Mouse (Mus musculus): ENCODE measurements around the gene Nme7. TPM values are rescaled to one million over a fixed set of nuclear protein-coding genes. Genes with fewer than 3 reads are reported as not detected.
A peak's percentile ranks its signal among the peaks of the same experiment; 100 is the strongest.

Nme7 gene
- polyA plus RNA-seq (2015; fragmentation: Nextera tagmentation; extraction: Ambion mirVana), result 21.4 and 22.7 TPM in 2 replicates

DNA sequence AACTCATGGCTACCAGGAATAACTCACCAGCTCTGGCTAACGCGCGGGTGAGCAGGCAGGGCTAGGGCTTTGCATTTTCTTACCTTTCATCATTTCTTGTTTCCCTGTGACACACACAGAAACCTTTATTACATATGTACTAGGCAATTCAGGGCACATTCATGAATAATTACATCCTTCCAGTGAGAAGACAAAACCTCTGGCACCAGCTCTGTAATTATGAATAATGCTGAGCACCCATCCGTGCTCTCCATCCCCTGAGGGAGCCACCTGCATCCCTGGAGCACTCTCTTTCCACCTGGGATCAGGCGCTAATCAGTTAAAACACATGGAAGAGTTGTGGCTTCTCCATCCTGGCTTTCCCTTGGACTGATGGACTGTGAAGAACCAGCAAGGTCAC, at the start of gene Nme7:
Nme7 (plus strand) TSS at position 301 of the 400 bp plus-strand sequence.
- Histone ChIP-seq H3K27me3 (replicated peaks) (no peaks in the 10 kb centered on the region), H3K27ac (replicated peaks) (no peak within 1 kb of the TSS), H3K36me3 (peaks cover 57% of the 10 kb centered on the region), H3K9ac (no peak within 1 kb of the TSS; the same call in 1 of the 2 replicates), H3K4me1 (peaks cover 19% of the 10 kb centered on the region), H3K4me3 (no peak within 1 kb of the TSS), H3K4me2 (no peak within 1 kb of the TSS), H3K9me3 (no peaks in the 10 kb centered on the region)
- WGBS, result 89% methylated on average over 5 of the region's 5 CpGs
- ATAC-seq (ENCODE audit: extremely low read depth, insufficient number of reproducible peaks, low FRiP score, low TSS enrichment), result no peak

DNA sequence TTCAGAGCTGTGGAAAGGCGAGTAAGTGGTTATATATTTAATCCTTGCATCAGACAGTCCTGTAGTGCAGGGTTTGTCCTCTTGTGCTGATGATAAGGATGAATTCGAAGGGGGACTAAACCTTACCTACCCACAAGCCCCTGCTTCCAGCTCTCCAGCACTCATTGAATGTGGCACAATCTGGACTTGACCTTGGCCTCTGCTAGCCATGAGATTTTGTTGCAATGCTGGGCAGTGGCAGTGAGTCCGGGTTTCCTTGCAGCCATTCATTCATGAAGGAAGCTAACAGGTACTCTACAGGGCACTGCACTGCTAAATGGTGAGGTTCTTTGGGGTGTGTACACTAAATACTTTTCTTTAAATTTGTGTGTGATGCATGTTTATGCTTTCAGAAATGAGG, 49.1 kb upstream of the Nme7 start:
- Histone ChIP-seq H3K9me3 (no peaks in the 10 kb centered on the region), H3K36me3 (peaks cover 18% of the 10 kb centered on the region), H3K4me3 (no peak overlapping the region), H3K27me3 (replicated peaks) (no peaks in the 10 kb centered on the region), H3K4me2 (no peak overlapping the region), H3K27ac (replicated peaks) (no peak overlapping the region), H3K4me1 (peaks cover 32% of the 10 kb centered on the region), H3K9ac (no peak overlapping the region)
- ATAC-seq (ENCODE audit: extremely low read depth, insufficient number of reproducible peaks, low FRiP score, low TSS enrichment), result no peak
- WGBS, result 55% methylated on average over 3 of the region's 3 CpGs

DNA sequence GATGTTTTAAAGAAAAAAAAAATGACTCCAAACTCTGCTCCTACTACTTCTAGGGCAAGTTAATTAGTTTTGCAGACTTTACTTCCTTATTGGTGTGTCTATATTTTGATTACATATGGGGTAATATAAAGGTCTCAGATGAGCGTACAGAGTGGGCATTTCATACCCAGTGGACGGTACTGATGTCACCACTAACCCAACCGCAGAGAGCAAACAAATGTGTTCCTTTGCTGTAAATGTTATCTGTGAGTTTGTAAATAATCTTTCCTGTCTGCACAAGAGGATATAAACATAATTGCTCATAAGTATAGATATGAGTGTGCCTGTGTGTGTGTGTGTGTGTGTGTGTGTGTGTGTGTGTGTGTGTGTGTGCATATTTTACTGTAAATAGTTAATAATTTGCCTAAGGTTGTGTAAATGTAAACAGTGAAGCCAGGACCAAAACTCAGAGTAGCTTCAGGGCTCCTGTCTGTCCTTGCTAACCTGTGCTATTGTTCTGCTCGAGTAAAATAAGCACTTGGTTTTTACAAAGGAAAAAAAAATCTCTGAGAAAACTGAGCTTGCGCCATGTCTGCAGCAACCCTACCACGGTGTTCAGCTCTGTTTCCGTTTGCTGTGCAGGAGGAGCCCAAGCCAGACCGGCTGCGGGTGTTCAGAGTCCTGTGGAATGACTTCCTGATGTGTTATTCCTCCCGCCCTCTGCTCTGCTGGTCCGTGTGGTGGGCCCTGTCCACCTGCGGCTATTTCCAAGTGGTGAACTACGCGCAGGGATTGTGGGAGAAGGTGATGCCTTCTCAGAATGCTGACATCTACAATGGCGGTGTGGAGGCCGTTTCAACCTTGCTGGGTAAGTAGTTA, 43.5 kb upstream of the Nme7 start:
- Histone ChIP-seq H3K9ac (no peak overlapping the region), H3K9me3 (no peaks in the 10 kb centered on the region), H3K4me1 (peaks cover 7% of the 10 kb centered on the region; the same call in 1 of the 2 replicates), H3K27me3 (replicated peaks) (no peaks in the 10 kb centered on the region), H3K4me2 (no peak overlapping the region), H3K27ac (replicated peaks) (no peak overlapping the region), H3K4me3 (no peak overlapping the region), H3K36me3 (peaks cover 60% of the 10 kb centered on the region)
- 83% methylated on average over 16 of the region's 16 CpGs for WGBS
- ATAC-seq (ENCODE audit: extremely low read depth, insufficient number of reproducible peaks, low FRiP score, low TSS enrichment), result no peak

DNA sequence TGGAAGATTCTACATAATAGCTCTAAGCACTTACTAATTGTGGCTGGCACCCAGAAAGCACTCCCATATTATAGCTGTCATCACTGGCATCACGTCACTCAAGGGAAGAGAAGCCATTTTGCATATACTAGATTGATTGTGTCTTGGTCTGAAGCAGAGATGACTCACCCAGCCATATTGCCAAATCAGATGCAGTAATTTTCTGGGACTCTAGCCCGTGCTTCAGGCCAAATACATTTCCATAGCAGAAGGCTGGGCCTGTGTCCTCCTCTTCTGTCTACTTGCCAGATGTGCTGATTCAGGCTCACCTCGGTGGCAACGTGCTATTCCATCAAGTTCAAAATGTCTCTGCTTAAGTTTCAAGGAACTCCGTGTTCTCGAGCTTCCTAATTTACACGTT, 42.4 kb upstream of the Nme7 start:
- no peak overlapping the region for H3K4me2 ChIP-seq
- ATAC-seq (ENCODE audit: extremely low read depth, insufficient number of reproducible peaks, low FRiP score, low TSS enrichment), result no peak
- peaks cover 62% of the 10 kb centered on the region for H3K36me3 ChIP-seq
- no peak overlapping the region for H3K9ac ChIP-seq
- no peak overlapping the region for H3K4me3 ChIP-seq
- H3K27ac ChIP-seq (replicated peaks), result no peak overlapping the region
- H3K4me1 ChIP-seq, result peaks cover 7% of the 10 kb centered on the region; the same call in 1 of the 2 replicates
- no peaks in the 10 kb centered on the region for H3K27me3 ChIP-seq (replicated peaks)
- H3K9me3 ChIP-seq, result no peaks in the 10 kb centered on the region
- 84% methylated on average over 7 of the region's 7 CpGs for WGBS

DNA sequence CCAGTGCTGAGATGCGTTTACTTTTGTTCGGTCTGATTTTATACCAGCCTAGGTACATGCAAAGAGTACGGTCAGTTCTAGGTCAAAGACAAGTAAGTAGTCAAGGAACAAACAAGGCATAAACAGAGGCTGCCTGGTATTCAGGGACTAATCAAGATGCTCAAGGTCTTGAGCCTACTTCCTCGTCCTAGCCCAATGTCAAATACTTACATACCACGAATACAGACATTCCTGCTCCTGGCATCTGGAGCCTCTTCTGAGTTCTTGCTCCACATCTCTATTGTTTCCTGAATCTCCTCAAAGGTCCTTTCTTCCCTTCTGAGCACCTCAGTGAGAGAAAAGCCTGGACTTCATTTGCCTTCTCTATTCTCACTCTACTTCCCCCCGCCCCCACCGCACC, 33.0 kb upstream of the Nme7 start:
- peaks cover 3% of the 10 kb centered on the region; the same call in 1 of the 2 replicates for H3K36me3 ChIP-seq
- H3K4me1 ChIP-seq, result peaks cover 3% of the 10 kb centered on the region; the same call in 1 of the 2 replicates
- 83% methylated on average over 7 of the region's 7 CpGs for WGBS
- no peak overlapping the region for H3K9ac ChIP-seq
- no peaks in the 10 kb centered on the region; the same call in 1 of the 2 replicates for H3K27me3 ChIP-seq (replicated peaks)
- no peak overlapping the region for H3K4me3 ChIP-seq
- no peak overlapping the region for H3K4me2 ChIP-seq
- H3K9me3 ChIP-seq, result no peaks in the 10 kb centered on the region
- no peak overlapping the region for H3K27ac ChIP-seq (replicated peaks)
- no peak for ATAC-seq (ENCODE audit: extremely low read depth, insufficient number of reproducible peaks, low FRiP score, low TSS enrichment)

DNA sequence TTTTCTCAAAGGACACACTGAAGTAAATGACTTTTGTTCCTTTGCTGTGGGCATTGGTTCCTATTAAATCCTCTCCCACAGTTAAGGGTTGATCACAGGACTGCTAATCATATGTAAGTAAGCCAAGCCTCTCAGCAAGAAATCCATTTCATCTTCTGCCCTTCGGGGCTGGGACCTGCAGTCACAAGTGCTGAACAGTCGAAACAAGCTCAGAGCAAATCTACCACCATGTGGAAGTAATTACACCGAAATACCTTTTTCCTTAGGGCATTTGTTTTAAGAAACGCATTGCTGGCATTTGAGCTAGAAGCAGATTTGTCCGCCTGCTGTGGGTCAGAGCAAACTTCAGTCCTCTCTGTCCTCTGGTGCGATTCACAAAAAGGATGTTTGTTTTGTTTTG, 30.3 kb upstream of the Nme7 start:
- 67% methylated on average over 6 of the region's 6 CpGs for WGBS
- Histone ChIP-seq H3K27me3 (replicated peaks) (no peaks in the 10 kb centered on the region; the same call in 1 of the 2 replicates), H3K27ac (replicated peaks) (no peak overlapping the region), H3K36me3 (no peaks in the 10 kb centered on the region), H3K4me1 (peaks cover 4% of the 10 kb centered on the region; the same call in 1 of the 2 replicates), H3K9ac (no peak overlapping the region), H3K9me3 (no peaks in the 10 kb centered on the region), H3K4me2 (no peak overlapping the region), H3K4me3 (no peak overlapping the region)
- ATAC-seq (ENCODE audit: extremely low read depth, insufficient number of reproducible peaks, low FRiP score, low TSS enrichment), result no peak

DNA sequence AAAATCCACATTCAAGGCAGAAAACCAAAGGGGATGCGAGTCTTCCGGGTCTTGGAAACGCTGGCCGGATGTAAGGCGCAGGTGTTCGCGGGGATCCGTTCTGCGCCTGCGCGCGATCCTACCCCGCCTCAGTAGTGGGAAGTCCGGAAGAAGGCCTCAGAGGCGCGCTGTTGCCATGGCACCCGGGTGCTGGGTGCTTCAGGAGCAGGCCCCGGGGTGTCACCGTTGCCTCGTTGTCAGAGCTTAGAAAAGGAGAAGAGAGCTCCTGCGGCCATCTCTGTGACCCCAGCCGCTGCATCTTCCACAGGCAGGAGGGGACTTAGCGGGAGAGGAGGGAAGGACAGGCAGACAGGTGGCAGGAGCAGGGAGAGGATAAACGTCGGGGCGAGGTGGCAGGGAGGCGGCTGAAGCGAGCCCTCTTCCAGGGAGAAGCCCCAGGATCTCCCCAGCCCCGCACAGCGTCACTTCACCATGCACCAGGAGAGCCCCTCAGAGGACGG, 28.4 kb upstream of the Nme7 start, which contains the start of gene Ccdc181:
Ccdc181 (plus strand) TSS at position 131 of the 500 bp plus-strand sequence.
- Histone ChIP-seq H3K4me2 (peak within 1 kb of the TSS; percentile 74), H3K27me3 (replicated peaks) (no peaks in the 10 kb centered on the region; the same call in 1 of the 2 replicates), H3K4me1 (peaks cover 4% of the 10 kb centered on the region; the same call in 1 of the 2 replicates), H3K27ac (replicated peaks) (peak within 1 kb of the TSS; percentile 18; the same call in 1 of the 2 replicates), H3K36me3 (peaks cover 4% of the 10 kb centered on the region; the same call in 1 of the 2 replicates), H3K9ac (peak within 1 kb of the TSS; percentile 77), H3K4me3 (peak within 1 kb of the TSS; percentile 62), H3K9me3 (no peaks in the 10 kb centered on the region)
- peak; percentile 85 for ATAC-seq (ENCODE audit: extremely low read depth, insufficient number of reproducible peaks, low FRiP score, low TSS enrichment)
- under 1% methylated on average over 31 of the region's 31 CpGs for WGBS

DNA sequence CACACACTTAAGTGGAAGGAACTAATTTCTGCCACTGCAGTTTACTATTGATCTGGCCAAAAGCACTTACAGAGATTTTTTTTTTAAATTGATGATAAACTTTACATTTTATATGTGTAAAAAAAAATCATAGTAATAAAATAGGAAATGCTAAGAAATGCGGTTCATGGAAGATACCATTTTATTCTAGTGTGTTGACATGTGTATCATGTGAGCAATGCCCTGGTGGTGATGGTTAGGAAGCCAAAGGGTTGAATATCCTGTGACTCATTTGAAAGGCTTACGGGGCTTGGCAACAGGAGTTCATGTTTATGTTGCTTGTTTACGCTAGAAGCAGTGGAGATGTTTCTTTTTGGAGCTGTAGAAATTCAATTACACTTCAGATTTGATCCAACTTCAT, 27.4 kb upstream of the Nme7 start:
- Histone ChIP-seq H3K9me3 (no peaks in the 10 kb centered on the region), H3K9ac (no peak overlapping the region), H3K4me2 (no peak overlapping the region), H3K4me3 (no peak overlapping the region), H3K27ac (replicated peaks) (no peak overlapping the region), H3K4me1 (peaks cover 4% of the 10 kb centered on the region; the same call in 1 of the 2 replicates), H3K36me3 (peaks cover 4% of the 10 kb centered on the region; the same call in 1 of the 2 replicates), H3K27me3 (replicated peaks) (no peaks in the 10 kb centered on the region; the same call in 1 of the 2 replicates)
- 80% methylated on average over 3 of the region's 3 CpGs for WGBS
- ATAC-seq (ENCODE audit: extremely low read depth, insufficient number of reproducible peaks, low FRiP score, low TSS enrichment), result no peak

DNA sequence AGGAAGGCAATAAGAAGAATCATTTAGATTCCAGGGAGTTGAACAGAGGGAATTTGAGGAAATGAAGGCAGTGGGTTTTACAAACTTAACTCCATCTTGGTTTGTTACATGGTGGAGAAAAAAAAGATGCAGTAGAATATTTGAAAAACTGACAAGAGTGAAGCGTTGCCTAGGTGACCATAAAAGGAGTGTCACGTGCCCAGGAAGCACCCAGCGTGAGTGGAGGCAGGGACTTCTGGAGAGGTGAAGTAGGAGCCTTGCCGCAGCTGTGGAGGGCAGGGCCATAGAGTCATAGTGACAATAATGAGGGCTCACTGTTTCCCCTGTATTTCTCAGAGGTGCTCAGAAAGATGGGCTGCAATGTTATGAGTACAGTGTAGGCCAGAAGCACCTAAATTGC, 24.6 kb upstream of the Nme7 start:
- Histone ChIP-seq H3K9me3 (no peaks in the 10 kb centered on the region), H3K36me3 (peaks cover 4% of the 10 kb centered on the region; the same call in 1 of the 2 replicates), H3K9ac (no peak overlapping the region), H3K27me3 (replicated peaks) (no peaks in the 10 kb centered on the region; the same call in 1 of the 2 replicates), H3K4me1 (peaks cover 4% of the 10 kb centered on the region; the same call in 1 of the 2 replicates), H3K4me3 (no peak overlapping the region), H3K27ac (replicated peaks) (no peak overlapping the region), H3K4me2 (no peak overlapping the region)
- 65% methylated on average over 4 of the region's 4 CpGs for WGBS
- ATAC-seq (ENCODE audit: extremely low read depth, insufficient number of reproducible peaks, low FRiP score, low TSS enrichment), result no peak

DNA sequence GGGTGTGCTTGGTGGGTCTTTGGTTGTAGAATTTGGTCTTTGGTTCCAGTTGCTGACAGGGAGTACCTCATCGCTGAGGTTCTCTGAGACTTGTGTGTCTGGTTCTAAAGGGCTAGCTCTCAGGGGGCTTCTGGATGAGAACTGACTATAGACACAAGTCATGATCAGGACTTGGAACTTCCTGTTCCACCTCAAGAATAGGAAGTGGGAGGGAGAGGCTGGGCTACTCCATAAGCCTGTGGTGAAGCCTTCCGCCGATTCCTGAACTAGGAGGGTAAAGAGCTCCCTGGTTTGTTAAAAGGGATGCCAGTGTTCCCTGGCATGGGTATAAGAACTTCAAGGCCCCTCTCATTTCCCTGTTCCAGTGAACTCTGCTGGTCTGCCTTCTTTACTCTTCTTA, 19.9 kb upstream of the Nme7 start:
- no peak for ATAC-seq (ENCODE audit: extremely low read depth, insufficient number of reproducible peaks, low FRiP score, low TSS enrichment)
- no peaks in the 10 kb centered on the region for H3K27me3 ChIP-seq (replicated peaks)
- no peaks in the 10 kb centered on the region for H3K4me1 ChIP-seq
- peaks cover 4% of the 10 kb centered on the region; the same call in 1 of the 2 replicates for H3K36me3 ChIP-seq
- no peak overlapping the region for H3K4me3 ChIP-seq
- WGBS, result 82% methylated on average over 3 of the region's 3 CpGs
- no peak overlapping the region for H3K9ac ChIP-seq
- H3K4me2 ChIP-seq, result no peak overlapping the region
- no peaks in the 10 kb centered on the region for H3K9me3 ChIP-seq
- no peak overlapping the region for H3K27ac ChIP-seq (replicated peaks)

DNA sequence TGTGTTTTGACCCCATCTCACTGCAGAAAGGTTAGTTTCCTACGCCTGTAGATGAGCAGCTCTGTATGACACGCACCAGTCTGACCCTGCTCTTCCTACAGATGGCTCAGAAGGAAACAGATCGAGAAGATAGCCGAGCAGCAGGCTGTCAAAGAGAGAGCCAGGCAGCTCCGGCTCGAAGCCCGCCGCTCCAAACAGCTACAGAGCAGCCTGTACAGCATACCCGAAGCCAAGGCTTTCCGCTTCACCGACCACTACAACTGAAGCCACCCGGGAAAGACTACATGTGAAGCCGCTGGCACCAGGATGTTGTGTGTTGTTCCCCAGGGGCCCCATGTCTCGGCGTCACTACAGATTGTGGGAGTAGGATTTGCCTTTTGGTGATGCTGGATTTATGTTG, 16.5 kb upstream of the Nme7 start:
- 49% methylated on average over 15 of the region's 15 CpGs for WGBS
- no peaks in the 10 kb centered on the region for H3K27me3 ChIP-seq (replicated peaks)
- no peak overlapping the region for H3K4me3 ChIP-seq
- peaks cover 24% of the 10 kb centered on the region for H3K36me3 ChIP-seq
- no peak overlapping the region for H3K9ac ChIP-seq
- H3K4me1 ChIP-seq, result no peaks in the 10 kb centered on the region
- H3K9me3 ChIP-seq, result no peaks in the 10 kb centered on the region
- no peak for ATAC-seq (ENCODE audit: extremely low read depth, insufficient number of reproducible peaks, low FRiP score, low TSS enrichment)
- H3K27ac ChIP-seq (replicated peaks), result no peak overlapping the region
- no peak overlapping the region for H3K4me2 ChIP-seq

Data from heart, embryonic 13.5 days (tissue).